Mouse (Mus musculus) C2C12 (cell line): ENCODE measurements at regions not wholly inside any gene's neighbourhood (a gene's known extent, or its start where the extent isn't known, plus 50 kb on each side); places are given as distances from the start of the nearest gene placed in this dataset.

Experiments used
- CEBPB ChIP-seq: IDR thresholded peaks from one replicate; pipeline ENCODE4 v1.6.1; 2011; ENCODE audit warnings: low read depth, mild to moderate bottlenecking, control low read depth, moderate library complexity
- CTCF ChIP-seq: IDR thresholded peaks from one replicate; pipeline ENCODE4 v1.5.1; 2011; ENCODE audit not compliant: control insufficient read depth, insufficient read depth, insufficient read length
- MAX ChIP-seq: IDR thresholded peaks from one replicate; pipeline ENCODE4 v1.6.1; 2011; ENCODE audit warnings: mild to moderate bottlenecking, control low read depth
- MYOD1 ChIP-seq: IDR thresholded peaks from one replicate; pipeline ENCODE4 v1.6.1; 2011; ENCODE audit warnings: low read depth; ENCODE audit not compliant: control insufficient read depth, insufficient read length
- MYOG ChIP-seq: IDR thresholded peaks from one replicate; pipeline ENCODE4 v1.6.1; 2011; ENCODE audit not compliant: control insufficient read depth, insufficient read length; ENCODE audit errors: extremely low read depth
- USF1 ChIP-seq: IDR thresholded peaks from one replicate; pipeline ENCODE4 v1.6.1; 2011; ENCODE audit warnings: low read depth, mild to moderate bottlenecking, control low read depth, moderate library complexity

- TF ChIP-seq CTCF = no peak
- TF ChIP-seq MYOG = no peak
- TF ChIP-seq MYOD1 = no peak
- no peak for TF ChIP-seq MAX
- TF ChIP-seq CEBPB = no peak
- TF ChIP-seq USF1 = no peak
Measured at GRCm38 (mm10) chr15:95723699-95724098, 66.9 kb upstream of the Ano6 start.
